Mouse (Mus musculus) brain, adult 2 months (tissue): ENCODE measurements around the gene Syt14.
A peak's percentile ranks its signal among the peaks of the same experiment; 100 is the strongest.

Experiments used
- DNase-seq: peaks from one replicate; pipeline ENCODE4 v3.0.0; 2011; ENCODE audit warnings: low read depth, low spot score

Gene Syt14

GRCm38 (mm10) chr1:192987203-192987602, 48.4 kb downstream of the Syt14 start:
- no peak for DNase-seq

- DNase-seq = no peak
Measured at GRCm38 (mm10) chr1:192986481-192986880, 49.1 kb downstream of the Syt14 start.

DNA sequence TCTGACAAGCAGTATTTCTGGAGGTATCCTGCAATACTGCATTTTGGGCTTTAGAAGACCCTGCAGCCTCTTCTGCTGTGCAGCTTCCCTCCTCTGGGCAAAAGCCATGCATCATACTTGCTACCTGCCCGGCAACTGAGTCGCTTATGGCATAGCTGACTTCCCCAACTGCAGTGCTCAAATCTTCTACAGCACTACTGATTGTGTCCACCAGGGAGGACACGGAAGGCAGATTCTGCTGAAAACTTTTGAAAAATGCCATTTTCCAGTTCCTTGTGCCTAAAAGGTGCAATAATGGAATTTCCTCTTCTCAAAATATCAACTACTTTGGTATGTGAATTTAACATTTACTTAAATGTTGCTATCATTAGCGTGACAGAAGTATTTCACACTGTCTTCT, 51.2 kb downstream of the Syt14 start:
- no peak for DNase-seq

DNA sequence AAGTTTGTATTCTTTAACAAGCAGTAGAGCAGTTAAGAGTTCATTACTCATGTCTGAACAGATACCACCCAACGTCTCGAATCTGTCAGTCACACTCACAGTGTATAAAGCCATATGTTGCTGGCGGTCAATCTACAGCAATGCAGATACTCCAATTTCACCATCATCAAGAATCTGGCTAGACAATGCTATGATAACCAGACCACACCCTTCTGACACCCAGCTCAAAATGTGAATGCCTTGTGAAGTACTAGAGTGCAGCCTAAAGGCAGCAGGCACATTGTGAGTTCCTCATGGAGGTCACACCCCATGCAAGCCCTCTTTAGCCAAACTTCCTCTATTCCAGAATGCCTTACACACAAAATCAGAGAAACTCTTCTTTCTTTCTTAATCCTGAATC, 53.9 kb downstream of the Syt14 start:
- no peak for DNase-seq

GRCm38 (mm10) chr1:192981120-192981519, 54.5 kb downstream of the Syt14 start:
- no peak for DNase-seq

- DNase-seq = no peak
Measured at GRCm38 (mm10) chr1:192962323-192962722, 73.3 kb downstream of the Syt14 start.

DNA sequence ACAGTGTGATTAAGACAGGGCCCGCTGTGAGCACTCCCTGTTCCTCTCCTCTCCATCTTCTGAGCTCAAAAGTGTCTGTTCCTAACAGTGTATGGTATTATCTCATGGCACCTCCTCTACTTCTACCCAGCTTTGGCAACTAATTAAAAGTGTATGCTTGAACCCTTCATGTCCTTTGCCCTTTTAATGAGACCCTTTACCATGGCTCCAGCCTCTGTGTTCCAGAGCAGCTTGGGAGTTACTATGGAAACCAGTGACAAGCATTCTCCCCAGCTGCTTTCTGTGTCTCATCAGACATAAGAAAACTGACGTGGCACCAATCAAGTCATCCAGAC, 87.8 kb downstream of the Syt14 start:
- no peak for DNase-seq

- no peak for DNase-seq
Measured at GRCm38 (mm10) chr1:192947170-192947838, 88.3 kb downstream of the Syt14 start.

GRCm38 (mm10) chr1:192939033-192939432, 96.5 kb downstream of the Syt14 start:
- DNase-seq = no peak

GRCm38 (mm10) chr1:192937956-192938355, 97.6 kb downstream of the Syt14 start:
- peak; percentile 50 for DNase-seq

DNA sequence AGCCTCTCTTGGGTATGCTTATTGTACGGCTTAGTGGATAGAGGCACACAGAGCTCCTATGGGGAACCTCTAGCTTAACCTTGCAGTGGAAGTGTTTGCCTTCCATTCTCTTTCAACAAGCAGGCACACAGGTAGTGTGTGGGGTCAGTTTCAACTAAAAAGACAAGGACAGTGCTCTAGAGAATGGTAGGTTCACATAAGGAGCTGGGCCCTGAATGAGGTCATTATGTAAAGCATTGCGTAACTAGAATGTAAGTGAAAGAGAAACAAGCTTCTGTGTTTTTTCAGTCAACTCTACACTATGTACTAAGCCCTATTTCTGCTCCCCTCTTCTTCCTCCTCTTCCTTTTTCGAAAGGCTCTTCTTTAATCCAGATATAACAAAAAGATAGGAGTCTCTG, 103.8 kb downstream of the Syt14 start:
- no peak for DNase-seq

DNA sequence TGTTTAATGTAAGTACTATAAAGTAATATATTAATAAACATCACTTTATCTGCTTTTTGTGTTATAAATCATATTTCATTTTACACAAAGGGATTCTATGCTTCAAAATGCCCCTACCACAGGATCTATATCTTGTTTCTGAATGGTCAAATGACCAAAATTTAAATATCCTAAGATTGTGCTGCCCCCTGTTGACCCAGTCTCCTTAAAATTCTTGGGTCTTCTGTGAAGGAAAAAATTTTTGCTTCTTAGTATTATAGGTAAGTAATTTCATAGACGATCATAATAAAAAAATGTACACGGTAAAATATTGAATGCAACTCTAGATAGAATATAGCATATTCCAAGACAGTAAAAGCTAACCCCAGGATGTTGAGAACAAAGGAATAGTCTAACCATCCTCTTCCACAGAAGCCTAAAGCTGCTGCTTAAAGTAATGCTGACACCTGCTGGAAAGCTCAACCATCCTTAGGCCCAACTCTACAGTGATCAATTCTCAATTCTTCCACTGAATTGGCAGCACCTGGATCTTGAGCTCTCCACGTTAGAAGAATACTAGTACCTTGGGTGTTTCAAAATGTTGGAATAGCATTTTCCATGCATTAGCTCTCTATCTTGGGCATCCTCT, 123.4 kb downstream of the Syt14 start:
- DNase-seq = no peak

DNA sequence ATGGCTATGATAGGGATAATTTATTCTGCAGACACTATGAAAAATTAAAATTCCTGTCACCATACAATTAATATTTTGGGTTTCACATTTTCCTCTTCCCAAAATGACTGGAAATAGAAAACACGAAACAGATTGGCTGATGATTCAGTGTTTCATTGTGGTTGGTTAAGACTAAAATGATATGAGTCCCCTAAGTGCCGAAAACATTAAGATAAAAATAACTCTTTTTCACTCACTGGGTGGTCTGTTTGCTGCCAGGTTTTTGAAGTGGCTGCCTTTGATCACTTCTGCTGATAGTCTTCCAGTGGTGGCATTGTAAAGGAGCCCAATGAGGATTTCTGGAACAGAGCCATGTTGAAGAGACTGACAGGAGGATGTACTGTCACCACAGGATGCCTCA, 134.1 kb downstream of the Syt14 start:
- no peak for DNase-seq

DNA sequence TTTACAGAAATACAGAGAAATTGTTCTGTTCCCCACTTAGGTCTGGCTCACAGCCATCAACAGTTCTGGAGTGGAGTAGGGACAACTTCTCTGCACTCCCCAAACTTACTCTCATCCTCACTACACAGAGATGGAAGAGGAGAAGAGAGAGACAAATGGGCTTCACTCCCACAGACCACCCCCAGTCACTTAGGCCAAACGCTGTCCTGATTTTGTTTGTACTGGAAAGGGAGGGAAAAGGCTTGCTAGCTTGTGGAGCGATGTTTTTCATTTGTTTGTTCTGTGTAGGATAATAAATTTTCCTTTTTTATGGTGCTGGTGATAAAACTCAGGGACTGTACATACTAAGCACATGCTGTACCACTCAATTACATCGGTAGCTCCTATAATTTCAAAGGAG, 134.7 kb downstream of the Syt14 start:
- DNase-seq = no peak

GRCm38 (mm10) chr1:192898742-192899141, 136.8 kb downstream of the Syt14 start:
- no peak for DNase-seq

GRCm38 (mm10) chr1:192897218-192897617, 138.4 kb downstream of the Syt14 start:
- DNase-seq = peak; percentile 31

DNA sequence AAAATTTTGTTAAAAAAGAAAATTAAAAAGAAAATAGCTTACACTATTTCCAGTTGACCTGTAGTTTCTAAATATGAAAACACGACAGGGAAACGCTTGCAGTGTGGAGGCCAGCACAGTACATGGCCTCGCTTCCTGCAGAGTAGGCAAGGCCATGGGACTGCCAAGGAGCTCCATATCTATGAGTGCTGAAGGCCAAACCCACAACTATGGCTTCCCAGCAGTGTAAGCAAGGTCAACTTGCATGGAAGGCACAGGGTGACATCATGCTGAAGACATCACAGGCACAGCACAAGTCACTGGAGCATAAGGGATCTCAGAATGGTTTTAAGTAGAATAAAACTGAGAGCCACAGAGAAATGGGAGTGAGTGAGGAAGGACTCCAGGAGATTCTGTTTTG, 139.5 kb downstream of the Syt14 start:
- no peak for DNase-seq

DNA sequence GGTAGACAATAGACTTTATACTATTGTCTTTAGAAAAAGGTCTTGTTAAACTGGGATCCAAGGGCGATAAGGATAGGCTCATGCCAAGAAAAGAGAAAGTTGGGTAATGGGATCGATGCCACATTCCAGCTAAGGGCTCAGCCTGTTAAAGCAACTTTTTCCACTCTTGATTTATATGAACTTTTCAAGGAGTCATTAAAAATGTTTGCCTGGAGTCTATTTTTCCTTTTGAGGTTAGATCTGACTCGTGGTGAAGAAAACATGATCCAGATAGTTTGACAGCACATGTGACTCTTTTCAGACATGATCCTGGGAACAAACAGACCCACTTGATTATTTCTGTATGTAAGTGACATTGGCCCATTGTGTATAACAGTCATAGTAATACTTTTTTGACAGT, 144.9 kb downstream of the Syt14 start:
- DNase-seq = no peak

DNA sequence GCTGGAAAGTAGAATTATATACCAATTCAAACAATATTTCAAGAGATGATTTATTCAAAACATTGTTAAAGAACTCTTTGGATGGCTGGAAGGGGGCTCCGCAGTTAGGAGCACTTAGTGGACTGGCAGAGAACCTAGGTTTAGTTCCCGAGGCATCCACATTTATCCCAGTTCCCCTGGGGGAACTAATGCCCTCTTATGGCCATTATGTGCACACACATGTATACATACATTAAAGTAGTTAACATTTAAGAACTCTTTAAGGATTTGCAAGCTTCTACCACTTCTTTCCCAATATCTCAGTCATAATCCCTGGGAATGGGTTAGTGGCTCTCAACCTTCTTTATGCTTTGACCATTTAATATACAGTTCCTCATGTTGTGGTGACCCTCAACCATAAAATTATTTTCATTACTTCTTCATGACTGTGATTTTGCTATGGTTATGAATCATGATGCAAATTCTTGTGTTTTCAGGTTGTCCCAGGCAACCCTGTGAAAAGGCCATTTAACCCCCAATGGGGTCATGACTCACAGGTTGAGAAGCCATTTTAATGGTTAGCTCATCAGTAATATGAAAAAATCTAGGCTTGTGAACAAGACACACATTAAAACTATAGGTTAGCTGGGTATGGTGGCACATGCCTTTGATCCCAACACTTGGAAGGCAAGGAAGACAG, 152.8 kb downstream of the Syt14 start:
- DNase-seq = no peak

- DNase-seq = no peak
Measured at GRCm38 (mm10) chr1:192880130-192880529, 155.4 kb downstream of the Syt14 start.

DNA sequence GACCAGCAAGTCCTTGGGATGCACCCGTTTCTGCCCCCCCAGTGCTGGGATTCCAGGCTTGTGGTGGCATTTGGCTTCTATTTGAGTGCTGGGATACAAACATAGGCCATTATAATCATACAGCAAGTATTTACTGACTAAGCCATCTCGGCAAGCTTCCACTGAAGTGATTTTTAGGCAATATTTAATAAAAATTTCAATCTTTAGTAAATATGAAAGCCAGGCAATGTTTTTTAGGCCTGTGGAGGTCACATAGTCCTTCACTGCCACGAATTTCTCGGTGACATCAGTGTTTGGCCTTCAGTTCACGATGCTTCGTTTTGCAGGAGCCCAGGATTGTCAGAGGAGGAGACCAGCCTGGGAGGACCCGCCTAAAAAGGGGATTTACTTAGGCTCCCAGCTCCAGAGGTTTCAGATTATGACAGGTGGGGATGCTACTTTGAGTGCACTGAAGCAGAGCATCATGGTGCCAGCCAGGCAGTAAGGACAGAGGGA, 156.4 kb downstream of the Syt14 start:
- no peak for DNase-seq

GRCm38 (mm10) chr1:192872841-192873240, 162.7 kb downstream of the Syt14 start:
- peak; percentile 68 for DNase-seq

GRCm38 (mm10) chr1:192869761-192870160, 165.8 kb downstream of the Syt14 start:
- DNase-seq = no peak
